Mouse (Mus musculus): ENCODE data around the gene 4933415A04Rik.

Gene 4933415A04Rik

GRCm38 (mm10) chr11:43575376-43576151, 11.3 kb upstream of the 4933415A04Rik start:
- no peak for DNase-seq

DNA sequence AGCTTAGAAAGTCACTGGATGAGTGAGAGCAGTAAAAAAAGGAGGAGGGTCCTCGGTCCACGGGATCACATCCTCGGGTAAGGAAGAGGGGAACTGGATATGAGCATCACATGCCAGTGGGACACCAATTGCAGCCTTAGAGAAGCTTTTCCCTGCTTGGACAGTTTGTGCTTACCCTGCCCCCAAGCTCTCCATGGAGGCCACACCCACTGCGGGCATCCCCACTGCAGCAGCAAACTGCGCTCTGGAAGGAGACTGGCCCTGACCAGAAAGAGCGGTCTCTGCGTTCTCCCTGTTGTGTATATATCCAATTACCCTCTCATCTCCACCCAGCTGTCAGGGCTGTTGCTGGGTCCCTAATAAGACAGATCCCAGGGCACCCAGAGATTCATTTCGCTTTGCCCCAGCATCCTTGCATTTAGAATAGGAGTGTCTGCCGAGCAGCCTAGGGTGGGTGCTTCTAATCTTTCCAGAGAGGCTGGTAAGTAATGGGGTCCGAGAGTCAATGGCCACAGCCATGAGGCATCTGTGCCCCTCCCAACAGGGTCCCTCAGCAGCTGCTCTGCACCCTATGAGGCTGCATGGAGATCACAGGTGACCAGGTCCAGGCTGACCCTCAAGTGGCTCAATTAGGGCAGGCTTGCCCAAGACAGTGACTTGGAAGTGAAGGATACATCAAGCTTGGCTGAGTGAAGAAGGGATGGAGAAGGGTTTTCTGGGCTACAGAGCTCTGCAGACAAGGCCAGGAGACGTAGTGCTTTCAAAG, 8.9 kb upstream of the 4933415A04Rik start:
- no peak for DNase-seq

DNA sequence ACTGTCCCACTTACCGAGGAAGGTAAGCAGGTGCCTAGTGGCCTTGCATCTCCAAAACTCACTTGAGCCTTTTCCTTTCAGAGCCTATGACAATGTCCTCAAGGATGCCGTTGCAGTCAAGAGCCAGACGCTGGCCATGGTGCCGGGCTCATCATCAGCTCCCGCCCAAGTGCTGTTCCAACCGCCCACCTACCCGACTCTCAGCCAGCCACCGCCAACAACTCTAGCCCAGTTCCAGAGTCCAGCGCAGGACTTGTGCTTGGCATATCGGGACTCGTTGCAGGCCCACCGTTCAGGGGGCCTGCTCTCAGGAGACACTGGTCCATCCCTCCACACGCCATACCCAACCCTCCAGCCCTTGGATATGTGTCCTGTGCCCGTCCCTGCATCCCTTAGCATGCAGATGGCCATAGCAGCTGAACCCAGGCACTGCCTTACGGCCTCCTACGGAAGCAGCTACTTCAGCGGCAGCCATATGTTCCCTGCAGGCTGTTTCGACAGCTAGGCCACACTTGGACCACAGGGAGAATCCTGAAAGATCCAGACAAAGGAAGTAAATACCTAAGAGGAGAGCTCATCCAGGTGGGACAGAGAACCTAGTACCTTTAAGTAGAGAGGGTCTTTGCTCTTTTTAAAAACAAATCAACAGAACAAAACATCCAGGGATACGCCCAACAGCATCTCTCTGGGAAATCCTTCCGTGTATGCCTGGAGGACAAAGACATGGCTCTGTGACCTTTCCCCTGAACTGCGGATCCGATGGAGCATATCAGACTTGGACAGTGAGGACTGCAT, 1.4 kb upstream of the 4933415A04Rik start:
- DNase-seq = no peak

GRCm38 (mm10) chr11:43589530-43590072, 2.8 kb downstream of the 4933415A04Rik start:
- DNase-seq = no peak

DNA sequence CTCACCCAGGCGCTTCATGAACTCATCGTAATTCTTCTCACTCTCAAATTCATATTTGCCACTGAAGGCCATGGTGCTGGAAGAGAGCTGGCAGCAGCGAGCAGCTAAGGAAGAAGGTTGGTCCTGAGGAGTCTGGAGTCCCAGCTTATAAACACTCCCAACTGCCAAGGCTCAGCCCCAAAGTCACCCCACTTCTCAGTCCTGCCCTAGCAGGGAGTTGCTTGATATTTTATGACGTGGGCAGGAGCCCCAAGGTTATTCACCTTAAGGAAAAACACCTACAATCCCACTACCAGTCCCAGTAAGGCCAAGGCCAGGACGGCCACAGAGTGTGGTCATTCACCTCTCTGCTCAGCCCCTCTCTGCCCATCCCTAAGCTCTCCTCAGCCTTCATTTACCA, 14.6 kb downstream of the 4933415A04Rik start, which contains the start of gene Fabp6:
Gene Fabp6, minus strand, starts transcription at position 101 of the 400 bp plus-strand sequence.
- DNase-seq = no peak

- DNase-seq = no peak
Measured at GRCm38 (mm10) chr11:43604207-43604606, 17.4 kb downstream of the 4933415A04Rik start.

GRCm38 (mm10) chr11:43604891-43605290, 18.1 kb downstream of the 4933415A04Rik start:
- DNase-seq = no peak

DNA sequence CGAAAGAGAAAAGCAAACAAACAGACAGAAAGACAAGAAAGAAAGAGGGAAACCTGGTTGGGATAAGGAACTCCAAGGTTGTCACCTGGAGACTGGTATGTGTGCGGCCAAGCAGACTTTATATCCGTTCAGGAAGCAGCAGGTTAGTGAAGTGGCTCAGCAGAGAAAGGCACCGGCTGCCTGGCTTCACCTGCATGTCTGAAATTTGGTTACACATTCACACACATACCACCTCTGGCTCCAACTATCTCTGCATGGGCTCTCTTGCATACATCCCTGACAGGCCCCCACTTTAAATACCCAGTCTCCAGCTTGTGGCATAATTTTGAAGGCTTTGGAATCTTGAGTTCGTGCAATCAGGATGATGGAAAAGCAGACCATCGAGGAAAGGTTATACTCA, 19.0 kb downstream of the 4933415A04Rik start:
- no peak for DNase-seq

DNA sequence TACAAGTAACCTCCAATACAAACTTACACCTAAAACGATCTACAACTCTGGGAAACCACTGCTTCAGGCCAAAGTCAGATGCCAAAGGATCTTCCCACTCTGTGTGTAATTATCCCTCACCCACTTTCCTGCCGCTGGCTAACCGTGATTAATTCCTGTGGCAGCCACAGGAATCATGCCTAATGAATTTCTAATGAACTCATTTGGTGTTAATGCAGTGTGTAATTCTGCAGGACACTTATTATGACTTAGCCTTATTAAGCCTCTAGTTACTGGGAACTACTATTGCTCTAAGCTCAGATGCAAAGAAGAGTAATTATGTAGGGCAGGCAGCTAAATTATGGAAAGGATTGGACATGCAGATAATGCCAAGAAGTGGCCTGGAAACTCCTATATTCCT, 21.6 kb downstream of the 4933415A04Rik start:
- DNase-seq = no peak

DNA sequence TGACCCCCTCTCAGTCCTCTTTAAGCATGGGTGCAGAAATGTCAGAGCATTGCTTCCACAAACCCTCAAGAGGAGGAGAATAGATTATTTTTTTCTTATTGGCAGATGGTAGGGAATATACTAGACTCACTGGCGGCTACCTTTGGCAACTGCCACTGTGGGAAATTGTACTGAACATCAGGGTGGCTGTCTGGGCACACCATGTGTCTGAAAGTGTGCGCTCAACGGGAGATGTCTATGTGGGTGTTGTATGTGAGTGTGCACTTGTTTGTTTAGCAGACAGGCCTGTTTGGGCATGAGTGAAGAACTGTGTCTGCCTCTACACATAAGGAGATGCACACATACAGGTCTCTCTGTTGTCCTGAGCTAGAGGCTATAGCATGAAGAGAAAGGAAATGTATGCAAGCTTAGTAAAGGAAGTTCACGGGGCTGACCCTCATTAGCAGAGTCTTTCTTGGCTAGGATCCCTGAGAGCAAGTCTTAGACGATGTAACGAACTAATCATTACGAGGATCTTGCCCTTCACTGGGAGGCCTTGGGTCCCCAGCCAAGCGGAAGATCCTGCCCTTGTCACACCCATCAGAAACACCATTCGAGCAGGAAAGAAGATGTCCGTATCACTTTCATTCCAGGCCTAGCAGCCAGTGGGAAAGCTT, 23.3 kb downstream of the 4933415A04Rik start:
- no peak for DNase-seq

DNA sequence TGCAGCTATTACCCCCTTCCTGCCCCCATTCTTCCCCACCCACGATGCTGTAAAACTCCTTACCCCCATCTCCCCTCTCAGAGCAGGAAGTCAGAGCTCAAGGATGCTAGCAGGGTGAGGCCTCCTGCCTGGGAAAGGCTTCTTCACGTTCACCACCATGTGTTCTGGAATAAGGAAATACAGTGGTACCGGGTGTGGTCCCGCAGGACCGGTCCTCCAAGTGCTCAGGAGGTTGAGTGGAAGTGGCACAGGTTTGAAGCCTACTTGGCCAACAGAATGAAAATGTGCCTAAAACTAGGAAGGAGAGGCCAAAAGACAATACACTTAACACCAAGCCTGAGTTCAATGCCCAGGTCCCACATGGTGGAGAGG, 23.8 kb downstream of the 4933415A04Rik start:
- no peak for DNase-seq

GRCm38 (mm10) chr11:43612834-43613488, 26.1 kb downstream of the 4933415A04Rik start:
- peak; percentile 73 to 76 for DNase-seq

DNA sequence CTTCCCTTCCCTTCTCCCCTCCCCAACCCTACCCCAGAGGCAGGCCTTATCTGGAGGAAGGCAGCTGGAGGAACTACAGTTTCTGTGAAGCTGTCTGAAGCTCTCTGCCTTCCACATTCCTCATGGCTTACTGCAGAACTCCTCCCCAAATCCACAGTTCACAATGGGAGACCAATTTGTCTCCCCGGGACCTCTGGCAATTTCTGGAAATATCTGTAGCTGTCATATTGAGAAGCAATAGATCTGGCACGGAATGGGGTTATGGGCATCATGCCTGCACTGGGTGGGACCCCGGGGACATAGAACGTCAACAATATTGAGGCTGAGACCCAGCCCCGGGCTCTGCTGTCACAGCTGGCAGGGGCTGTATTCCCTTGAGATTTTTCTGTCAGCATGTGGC, 31.1 kb downstream of the 4933415A04Rik start:
- no peak for DNase-seq

DNA sequence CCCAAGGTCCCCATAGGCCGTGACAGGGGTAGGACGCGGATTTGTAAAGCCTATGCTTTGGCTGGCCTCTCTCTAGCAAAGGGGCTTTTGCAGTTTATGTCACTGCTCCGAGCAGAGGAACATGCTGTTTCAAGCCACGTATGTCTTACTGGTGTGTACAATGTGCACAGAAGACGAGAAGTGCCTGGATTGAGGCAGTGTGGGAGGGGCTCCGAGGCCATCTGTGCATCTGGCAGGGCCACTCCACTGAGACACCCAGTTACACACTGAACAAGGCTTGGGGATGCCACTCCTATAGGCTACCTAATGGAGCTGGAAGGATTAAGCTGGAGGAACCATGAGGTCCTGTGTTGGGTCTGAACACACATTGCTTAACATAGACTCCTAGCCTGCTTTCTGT, 31.6 kb downstream of the 4933415A04Rik start:
- no peak for DNase-seq

DNA sequence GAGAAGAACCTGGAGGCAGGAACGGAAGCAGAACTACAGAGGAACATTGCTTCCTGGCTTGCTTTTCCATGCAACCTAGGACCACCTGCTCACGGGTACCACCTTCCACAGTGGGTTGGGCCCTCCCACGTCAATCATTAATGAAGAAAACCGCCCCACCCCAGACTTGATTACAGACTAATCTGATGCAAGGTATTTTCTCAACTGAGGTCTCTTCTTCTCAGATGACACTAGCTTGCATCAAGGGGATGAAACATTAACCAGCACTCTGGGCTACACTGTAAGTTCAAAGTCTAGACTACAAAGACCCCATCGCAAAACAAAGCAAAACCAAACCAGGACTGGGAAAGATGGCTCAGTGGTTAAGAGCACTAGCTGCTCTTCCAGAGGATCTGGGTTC, 34.9 kb downstream of the 4933415A04Rik start:
- DNase-seq = no peak

DNA sequence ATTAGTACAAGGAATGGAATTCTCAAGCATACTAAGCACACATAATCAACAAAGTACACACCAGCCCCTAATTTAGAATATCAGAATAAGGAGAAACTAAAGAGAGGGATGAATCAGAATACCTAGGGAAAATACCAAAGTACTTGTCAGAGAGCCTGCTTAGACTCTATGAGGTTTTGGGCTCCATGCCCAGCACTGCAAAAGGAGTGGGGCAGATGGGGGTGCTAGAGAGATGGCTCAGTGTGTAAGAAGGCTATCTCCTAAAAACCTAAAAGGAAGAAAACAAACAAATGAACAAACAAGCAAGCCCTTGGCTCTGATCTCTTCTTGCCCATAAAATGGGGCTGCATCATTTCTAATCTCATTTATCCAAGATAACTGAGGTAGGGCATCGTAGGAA, 37.5 kb downstream of the 4933415A04Rik start:
- no peak for DNase-seq

GRCm38 (mm10) chr11:43626300-43626926, 39.6 kb downstream of the 4933415A04Rik start:
- no peak for DNase-seq

DNA sequence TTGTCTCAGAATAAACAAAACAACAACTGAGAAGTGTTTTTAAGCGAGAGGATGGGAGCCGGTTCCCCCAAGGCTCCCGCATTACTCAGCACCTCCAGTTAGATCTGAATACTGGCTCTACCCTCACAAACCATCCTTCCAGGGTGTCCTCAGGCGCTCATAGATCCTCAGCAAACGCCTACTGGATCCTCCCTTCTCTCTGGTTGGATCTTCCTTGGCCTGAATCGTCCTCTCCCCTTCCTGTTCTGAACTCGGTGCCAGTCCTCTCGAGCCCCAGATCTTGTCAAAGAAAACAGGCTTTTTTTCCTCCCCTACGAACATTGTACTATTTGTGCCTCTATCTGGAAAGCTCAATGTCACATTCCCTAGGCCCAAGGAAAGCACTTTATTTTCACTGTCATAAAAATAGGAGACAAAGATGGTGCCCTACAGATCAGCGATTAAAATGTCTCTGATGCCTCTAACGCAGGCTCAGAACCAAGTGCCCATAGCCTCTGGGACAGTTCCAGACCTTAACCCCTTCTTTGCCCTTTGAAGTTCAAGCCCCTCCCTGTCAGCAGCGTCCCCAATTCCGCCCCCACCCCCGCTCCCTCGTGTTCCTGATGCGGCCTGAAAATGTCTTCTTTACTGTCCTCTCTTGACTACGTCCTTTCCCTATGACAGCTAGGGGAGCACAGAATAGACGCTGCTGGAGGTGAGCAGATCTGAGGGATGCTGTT, 40.2 kb downstream of the 4933415A04Rik start:
- DNase-seq = no peak

DNA sequence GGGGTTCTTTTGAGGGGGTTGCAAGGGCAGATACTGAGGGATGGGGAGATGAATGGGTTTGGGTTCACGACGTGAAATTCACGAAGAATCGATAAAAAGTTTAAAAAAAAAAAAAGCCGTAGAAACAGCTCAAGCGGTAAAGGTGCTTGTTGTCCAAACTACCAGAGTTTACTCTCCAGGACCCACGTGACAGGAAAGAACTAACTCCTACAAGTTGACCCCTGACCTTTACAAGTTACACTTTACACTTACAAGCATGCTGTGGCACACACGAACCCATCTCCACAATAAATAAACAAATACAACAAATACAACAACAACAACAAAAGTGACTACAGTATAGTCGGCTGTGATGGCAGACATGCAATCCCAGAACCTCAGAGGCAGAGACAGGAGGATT, 44.8 kb downstream of the 4933415A04Rik start:
- DNase-seq = no peak

- DNase-seq = no peak
Measured at GRCm38 (mm10) chr11:43632566-43632965, 45.7 kb downstream of the 4933415A04Rik start.

DNA sequence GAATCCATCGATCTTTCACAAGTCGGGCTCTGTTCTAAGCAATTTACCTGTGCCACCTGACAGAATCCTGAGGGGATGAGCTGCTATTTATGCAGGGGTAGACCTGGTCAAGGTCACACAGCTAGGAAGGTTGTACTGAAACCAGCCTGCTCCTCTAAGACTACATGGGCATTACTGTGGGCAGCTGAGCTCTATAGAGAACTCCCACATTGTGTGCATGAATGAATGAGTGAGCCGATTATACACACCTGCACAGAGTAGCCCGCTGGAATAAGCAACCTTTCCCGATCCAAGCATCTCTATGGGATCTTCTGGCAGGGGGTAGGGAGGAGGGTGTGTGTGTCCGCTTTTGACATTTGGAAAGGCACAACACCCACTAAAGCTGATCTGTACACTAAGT, 46.3 kb downstream of the 4933415A04Rik start:
- DNase-seq = no peak
